Mouse (Mus musculus) liver, adult 2 months (tissue): ENCODE data around the gene Scmh1. TPM values are rescaled to one million over a fixed set of nuclear protein-coding genes. Genes with fewer than 3 reads are reported as not detected.

Source experiments
- DNase-seq: peaks from one replicate; pipeline ENCODE4 v3.0.0-alpha.2; 2011; ENCODE audit warnings: low read depth, low spot score; ENCODE audit errors: extremely low read depth
- H3K27ac ChIP-seq: fragments of 200-500 bp; replicated peaks from 2 replicates; pipeline ENCODE4 v1.5.1; 2012; ENCODE audit warnings: low read depth, mild to moderate bottlenecking, control low read depth, inconsistent platforms, low read length; ENCODE audit not compliant: insufficient read depth
- H3K27me3 ChIP-seq: fragments of 200-500 bp; 2 replicates; pipeline ENCODE4 v1.6.1; 2012; ENCODE audit warnings: mild to moderate bottlenecking, moderate library complexity, low read length, inconsistent platforms; ENCODE audit not compliant: control insufficient read depth, insufficient read depth
- H3K36me3 ChIP-seq: fragments of 200-500 bp; 2 replicates; pipeline ENCODE4 v1.6.1; 2012; ENCODE audit warnings: low read length, inconsistent platforms; ENCODE audit not compliant: control insufficient read depth, insufficient read depth
- H3K4me1 ChIP-seq: fragments of 200-500 bp; 2 replicates; pipeline ENCODE4 v1.6.1; 2011; ENCODE audit warnings: low read length; ENCODE audit not compliant: control insufficient read depth, insufficient read depth
- H3K4me3 ChIP-seq: fragments of 200-500 bp; 2 replicates; pipeline ENCODE4 v1.5.1; 2011; ENCODE audit warnings: low read depth, mild to moderate bottlenecking, control low read depth, low read length, moderate library complexity; ENCODE audit not compliant: insufficient read depth
- H3K79me2 ChIP-seq: fragments of 200-500 bp; 2 replicates; pipeline ENCODE4 v1.6.1; 2012; ENCODE audit warnings: inconsistent platforms, mild to moderate bottlenecking, low read length, moderate library complexity; ENCODE audit not compliant: control insufficient read depth, insufficient read depth
- H3K9ac ChIP-seq: fragments of 200-500 bp; 2 replicates; pipeline ENCODE4 v1.6.1; 2012; ENCODE audit warnings: low read depth, mild to moderate bottlenecking, control low read depth, inconsistent platforms, low read length
- CTCF ChIP-seq: fragments of 200-500 bp; IDR thresholded peaks from 2 replicates; pipeline ENCODE4 v1.5.1; 2011; ENCODE audit warnings: low read depth, low read length, control low read depth
- POLR2A ChIP-seq: fragments of 200-500 bp; IDR thresholded peaks from 2 replicates; pipeline ENCODE4 v1.6.1; 2011; ENCODE audit warnings: low read length, control low read depth; ENCODE audit not compliant: insufficient read depth; ENCODE audit errors: extremely low read depth
- WGBS: fragments of 180-500 bp; shearing (Covaris S2); methylation state at CpG from one replicate; pipeline ENCODE4 v1.1.7; 2018; 5-methylcytosine and 5-hydroxymethylcytosine counted together
- polyA plus RNA-seq: library from polyadenylated mRNA; depleted of rRNA; stranded (reverse); fragments of >200 nt; gene quantifications from 2 replicates; pipeline ENCODE4 v1.2.3, GENCODE M21; 2012; rRNA removed
- total RNA-seq: library from RNA; depleted of rRNA; stranded (reverse); fragments of >200 nt; gene quantifications from 2 replicates; pipeline ENCODE4 v1.2.3, GENCODE M21; 2014; rRNA removed

Gene Scmh1
- total and polyA plus RNA-seq, 2 experiments = 7.0 to 8.1 TPM

DNA sequence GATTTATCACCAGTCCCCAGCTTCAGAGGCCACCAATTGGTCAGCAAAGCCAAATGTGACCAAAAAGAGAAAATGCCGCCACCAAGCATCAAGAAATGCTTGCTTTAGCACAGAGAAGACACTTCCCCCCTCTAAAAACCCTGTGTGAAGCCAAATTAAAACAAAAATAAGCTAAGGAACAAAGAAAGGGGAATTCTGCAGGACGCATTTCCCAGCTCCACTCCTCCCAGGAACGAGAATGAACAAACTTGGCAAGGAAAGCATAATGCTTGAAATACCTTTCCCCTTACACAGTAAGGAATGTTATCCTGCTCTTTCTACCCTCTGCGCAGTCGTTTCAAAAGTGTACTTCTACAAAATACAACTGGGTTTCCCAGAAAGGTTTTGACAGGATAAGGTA is 162.9 kb downstream of the Scmh1 start:
- no peak for TF ChIP-seq CTCF
- TF ChIP-seq POLR2A = no peak
- Histone ChIP-seq H3K4me3 (no peak overlapping the region), H3K9ac (no peak overlapping the region), H3K27ac (no peak overlapping the region), H3K27me3 (no peaks in the 10 kb centered on the region), H3K79me2 (no peaks in the 10 kb centered on the region), H3K36me3 (peaks cover 4% of the 10 kb centered on the region), H3K4me1 (peaks cover 8% of the 10 kb centered on the region)
- 56% methylated on average over 5 of the region's 5 CpGs for WGBS
- no peak for DNase-seq

DNA sequence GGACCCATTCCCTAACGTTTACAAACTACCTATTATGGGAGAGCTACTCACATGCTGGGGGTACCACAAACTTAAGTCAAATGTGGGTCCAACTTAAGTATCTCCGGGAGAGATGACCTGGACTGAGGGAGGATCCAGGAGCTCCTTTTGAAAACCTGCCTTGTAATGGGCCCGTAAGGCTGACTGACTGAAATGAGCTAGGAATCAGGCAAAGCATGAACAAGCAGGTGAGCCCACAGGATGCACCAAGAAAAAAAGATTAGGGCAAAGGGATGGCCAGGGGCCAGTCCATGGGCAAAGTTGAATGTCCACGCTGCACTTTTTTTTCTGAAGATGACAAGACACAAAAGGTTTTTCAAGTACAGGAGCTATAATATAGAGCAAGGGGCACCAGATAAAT is 163.9 kb downstream of the Scmh1 start:
- peak; percentile 24 for DNase-seq
- 11% methylated on average over 4 of the region's 4 CpGs for WGBS
- Histone ChIP-seq H3K27ac (no peak overlapping the region), H3K27me3 (no peaks in the 10 kb centered on the region), H3K36me3 (peaks cover 4% of the 10 kb centered on the region), H3K9ac (no peak overlapping the region), H3K79me2 (no peaks in the 10 kb centered on the region), H3K4me1 (peaks cover 8% of the 10 kb centered on the region), H3K4me3 (no peak overlapping the region)
- no peak for TF ChIP-seq POLR2A
- TF ChIP-seq CTCF = no peak

- Histone ChIP-seq H3K79me2 (no peaks in the 10 kb centered on the region), H3K4me3 (peak within 1 kb of the TSS; percentile 90), H3K27me3 (no peaks in the 10 kb centered on the region), H3K36me3 (peaks cover 3% of the 10 kb centered on the region), H3K4me1 (peaks cover 8% of the 10 kb centered on the region), H3K27ac (peak within 1 kb of the TSS; percentile 70), H3K9ac (peak within 1 kb of the TSS; percentile 85)
- WGBS = under 1% methylated on average over 96 of the region's 97 CpGs
- peak; percentile 77 for DNase-seq
- peak; percentile 70 for TF ChIP-seq POLR2A
- TF ChIP-seq CTCF = no peak
Measured at GRCm38 (mm10) chr4:120569486-120570437, 164.7 kb downstream of the Scmh1 start, which contains the start of gene Ctps. Ctps (minus strand) TSS chr4:120570276.

DNA sequence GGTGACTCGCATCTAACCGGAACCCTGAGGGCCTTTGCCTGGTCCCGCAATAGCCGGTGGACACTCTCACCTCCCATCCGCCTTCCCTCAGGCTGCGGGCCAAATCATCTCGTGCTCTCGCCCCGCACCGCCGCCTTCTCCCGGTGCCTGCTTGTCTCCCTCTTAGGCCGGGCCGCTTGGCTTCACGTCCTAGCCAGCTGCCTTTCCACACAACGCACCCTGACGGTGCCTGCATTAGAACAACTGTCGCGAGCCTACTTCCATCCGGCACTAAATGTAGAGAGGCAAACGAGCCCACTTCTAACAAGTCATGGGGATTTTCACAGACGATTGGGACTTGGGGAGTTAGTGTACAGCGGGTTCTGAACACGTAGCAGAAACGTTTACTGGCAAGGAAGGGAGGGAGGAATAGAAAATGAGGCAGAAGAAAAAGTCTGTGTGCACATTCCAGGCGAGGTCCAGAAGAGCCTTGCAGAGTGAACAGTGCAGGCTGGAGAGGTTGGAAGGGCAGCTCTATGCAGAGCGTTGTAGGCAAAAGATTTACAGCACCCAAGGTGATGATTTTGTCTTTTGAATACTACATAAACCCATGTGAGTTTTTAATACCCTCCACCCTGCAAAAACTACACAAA is 165.5 kb downstream of the Scmh1 start:
- H3K27ac ChIP-seq = peak overlapping the region; percentile 8
- peaks cover 8% of the 10 kb centered on the region for H3K4me1 ChIP-seq
- no peaks in the 10 kb centered on the region for H3K79me2 ChIP-seq
- H3K9ac ChIP-seq = peak overlapping the region; percentile 67
- DNase-seq = peak; percentile 6
- peak overlapping the region; percentile 90 for H3K4me3 ChIP-seq
- no peaks in the 10 kb centered on the region for H3K36me3 ChIP-seq
- WGBS = 2% methylated on average over 27 of the region's 27 CpGs
- H3K27me3 ChIP-seq = no peaks in the 10 kb centered on the region
- TF ChIP-seq POLR2A (no peak), CTCF (no peak)

DNA sequence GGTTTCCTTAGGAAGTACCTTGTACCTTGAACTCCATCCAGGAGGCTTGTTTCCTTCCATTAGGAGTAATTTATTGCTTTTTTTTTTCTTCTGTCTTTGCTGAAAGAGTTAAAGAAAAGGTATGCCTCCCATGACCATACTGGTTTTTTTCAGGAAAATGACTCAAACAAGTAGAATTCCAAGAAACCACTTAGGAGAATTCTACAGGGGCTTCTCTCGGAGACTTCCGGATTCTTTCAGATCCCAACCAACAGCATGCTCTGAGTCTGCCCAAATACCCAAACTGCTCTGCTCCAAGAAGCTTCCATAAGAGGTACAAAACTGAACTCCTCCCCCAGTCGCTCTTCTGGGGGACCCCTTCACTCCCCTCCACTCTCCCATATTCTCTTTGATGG is 166.0 kb downstream of the Scmh1 start:
- WGBS = 89% methylated on average over 3 of the region's 3 CpGs
- Histone ChIP-seq H3K79me2 (no peaks in the 10 kb centered on the region), H3K9ac (no peak overlapping the region), H3K27ac (no peak overlapping the region), H3K4me3 (no peak overlapping the region), H3K4me1 (peaks cover 8% of the 10 kb centered on the region), H3K27me3 (no peaks in the 10 kb centered on the region), H3K36me3 (no peaks in the 10 kb centered on the region)
- DNase-seq = no peak
- no peak for TF ChIP-seq CTCF
- no peak for TF ChIP-seq POLR2A

- Histone ChIP-seq H3K79me2 (no peaks in the 10 kb centered on the region), H3K9ac (no peak overlapping the region), H3K4me1 (peaks cover 8% of the 10 kb centered on the region), H3K4me3 (no peak overlapping the region), H3K27me3 (no peaks in the 10 kb centered on the region), H3K27ac (no peak overlapping the region), H3K36me3 (no peaks in the 10 kb centered on the region)
- no peak for TF ChIP-seq POLR2A
- TF ChIP-seq CTCF = no peak
- DNase-seq = no peak
- 51% methylated on average over 3 of the region's 3 CpGs for WGBS
Measured at GRCm38 (mm10) chr4:120571691-120572090, 166.6 kb downstream of the Scmh1 start.

Other genes with a start within 250 kb of the Scmh1 start
- gene Edn2, start 244.1 kb upstream of the Scmh1 start, total RNA-seq = not detected in 2 replicates
- gene Edn2, start 244.1 kb upstream of the Scmh1 start, polyA plus RNA-seq = not detected in 2 replicates
- gene Foxo6, start 117.9 kb upstream of the Scmh1 start, total RNA-seq = 0.07 TPM in 1 of 2 replicates, not detected in the other
- 0.02 and 0.07 TPM in 2 replicates for gene Foxo6, start 117.9 kb upstream of the Scmh1 start, polyA plus RNA-seq
- gene Slfnl1, start 127.0 kb downstream of the Scmh1 start, total RNA-seq = not detected in 2 replicates
- gene Slfnl1, start 127.0 kb downstream of the Scmh1 start, polyA plus RNA-seq = 0.11 TPM in 1 of 2 replicates, not detected in the other
- 1.8 and 2.6 TPM in 2 replicates for gene Ctps, start 165.0 kb downstream of the Scmh1 start, total RNA-seq
- 1.0 and 1.1 TPM in 2 replicates for gene Ctps, start 165.0 kb downstream of the Scmh1 start, polyA plus RNA-seq
- gene Gm8439, start 183.5 kb downstream of the Scmh1 start, total RNA-seq = not detected in 2 replicates
- gene Gm8439, start 183.5 kb downstream of the Scmh1 start, polyA plus RNA-seq = not detected in 2 replicates